Mouse (Mus musculus) myocyte (in vitro differentiated cells): ENCODE measurements around the gene Caskin2.

Experiments used
- CEBPB ChIP-seq: IDR thresholded peaks from 2 replicates; pipeline ENCODE4 v1.6.1; 2011; ENCODE audit warnings: mild to moderate bottlenecking, moderate library complexity; ENCODE audit not compliant: poor library complexity, insufficient read depth, severe bottlenecking
- E2F4 ChIP-seq: IDR thresholded peaks from one replicate; pipeline ENCODE4 v1.6.1; 2011; ENCODE audit warnings: mild to moderate bottlenecking, control low read depth, moderate library complexity; ENCODE audit not compliant: insufficient read depth
- MAX ChIP-seq: IDR thresholded peaks from one replicate; pipeline ENCODE4 v1.6.1; 2011; ENCODE audit warnings: low read depth, mild to moderate bottlenecking, control low read depth
- MYOG ChIP-seq, 3 experiments: IDR thresholded peaks; one replicate each; pipeline ENCODE4 v1.6.1; 2011; ENCODE audit warnings: control low read depth in 2 of 3, low read depth in 2 of 3, mild to moderate bottlenecking in 2 of 3; ENCODE audit not compliant: insufficient read length in 2 of 3, control insufficient read depth in 1 of 3, insufficient read depth in 1 of 3
- POLR2A ChIP-seq: IDR thresholded peaks from one replicate; pipeline ENCODE4 v1.6.1; 2011; ENCODE audit warnings: low read depth, mild to moderate bottlenecking, control low read depth, moderate library complexity; ENCODE audit not compliant: insufficient read length
- POLR2AphosphoS2 ChIP-seq: IDR thresholded peaks from one replicate; pipeline ENCODE4 v1.6.1; 2011; ENCODE audit warnings: low read depth, control low read depth; ENCODE audit not compliant: insufficient read length
- REST ChIP-seq: IDR thresholded peaks from one replicate; pipeline ENCODE4 v1.6.1; 2011; ENCODE audit warnings: mild to moderate bottlenecking, control low read depth, moderate library complexity; ENCODE audit not compliant: insufficient read depth, insufficient read length
- TCF12 ChIP-seq: IDR thresholded peaks from one replicate; pipeline ENCODE4 v1.6.1; 2011; ENCODE audit warnings: mild to moderate bottlenecking, control low read depth; ENCODE audit not compliant: poor library complexity, insufficient read depth, severe bottlenecking
- USF1 ChIP-seq: IDR thresholded peaks from one replicate; pipeline ENCODE4 v1.6.1; 2011; ENCODE audit warnings: low read depth, mild to moderate bottlenecking, control low read depth, moderate library complexity

DNA sequence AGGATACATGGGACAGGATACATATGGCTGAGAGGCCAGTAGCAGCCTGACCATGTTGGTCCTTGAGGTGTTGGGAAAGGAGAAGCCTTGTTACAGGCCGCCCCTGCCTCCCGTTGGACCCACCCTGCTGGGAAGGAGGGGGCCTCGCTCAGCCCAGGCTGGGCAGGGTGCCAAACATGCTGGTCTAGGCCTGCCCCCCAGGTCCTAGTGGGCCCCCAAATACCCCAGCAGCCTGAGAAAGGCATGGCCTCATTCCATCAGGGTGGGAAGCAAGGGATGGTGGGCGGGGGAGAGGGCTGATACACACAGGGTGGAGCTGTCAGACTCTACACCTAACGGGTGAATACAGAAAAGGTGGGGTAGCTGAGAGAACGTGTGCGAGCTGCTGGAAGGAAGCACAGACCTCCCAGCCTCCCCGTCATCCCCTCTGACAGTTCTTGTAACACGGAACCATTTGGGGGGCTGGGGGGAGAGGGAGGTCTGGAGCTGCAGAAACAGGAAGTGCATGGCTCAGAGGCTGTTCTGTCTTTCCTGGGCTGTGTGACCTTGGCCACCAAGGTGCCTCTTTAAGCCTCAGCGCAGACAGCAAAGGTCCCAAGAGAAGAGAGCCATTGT lies 4.6 kb downstream of the Caskin2 start:
- TF ChIP-seq POLR2A (no peak), E2F4 (no peak), MAX (no peak), MYOG (IDR thresholded peaks at IDR 0.05; ENCODE audit: control insufficient read depth in 1 of 3, insufficient read depth in 1 of 3, insufficient read length in 2 of 3, low read depth in 2 of 3) (no peak), USF1 (no peak), POLR2AphosphoS2 (no peak), CEBPB (no peak), REST (no peak), TCF12 (no peak)
